Mouse (Mus musculus) lung, postnatal 4 days (tissue): ENCODE measurements around the gene Gdi1.
"Not testable (repeated sequence)": the region's sequence is repeated elsewhere in the genome, so short reads cannot be mapped to it uniquely, and the experiment has no call there.

ENCODE experiments used
- DNase-seq, 2 experiments: peaks; one replicate each; pipeline ENCODE4 v3.0.0; 2021

The Gdi1 gene

DNA sequence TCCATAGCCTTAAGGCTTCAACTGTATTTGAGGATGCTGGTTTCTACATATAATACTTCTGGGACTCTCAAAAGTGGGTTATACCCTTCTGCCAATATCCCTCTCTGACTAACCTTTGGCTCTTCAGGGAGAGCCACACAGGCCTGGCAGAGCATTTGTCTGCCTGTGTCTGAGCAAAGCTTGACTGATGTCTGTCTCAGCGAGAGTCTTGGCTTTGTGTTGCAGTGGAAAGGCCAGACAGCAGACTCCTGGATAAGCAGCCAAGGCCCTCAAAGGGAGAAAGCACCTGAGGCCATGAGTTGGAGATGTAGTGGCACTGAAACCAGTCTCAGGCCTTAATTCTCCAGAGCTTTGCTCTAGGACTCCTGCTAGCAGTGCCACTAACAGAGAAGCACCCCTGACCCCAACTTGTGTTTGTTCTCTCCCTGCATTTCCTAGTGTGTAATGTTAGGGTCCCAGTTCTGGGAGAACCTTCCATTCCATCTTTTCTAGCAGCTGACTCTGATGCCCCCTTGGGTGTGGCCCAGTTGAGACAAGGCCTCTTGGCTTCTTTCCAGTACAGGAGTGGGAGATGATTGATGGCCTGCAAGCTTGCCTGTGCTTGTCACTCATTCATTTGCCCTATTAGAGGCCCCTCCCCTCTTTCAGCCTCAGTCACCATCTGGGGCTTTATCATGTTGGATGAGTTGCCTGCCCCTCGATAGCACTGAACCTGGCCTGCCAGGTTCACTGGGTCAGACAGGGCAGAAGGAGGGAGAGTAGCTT, 25.6 kb downstream of the Gdi1 start:
- no peak for DNase-seq

DNA sequence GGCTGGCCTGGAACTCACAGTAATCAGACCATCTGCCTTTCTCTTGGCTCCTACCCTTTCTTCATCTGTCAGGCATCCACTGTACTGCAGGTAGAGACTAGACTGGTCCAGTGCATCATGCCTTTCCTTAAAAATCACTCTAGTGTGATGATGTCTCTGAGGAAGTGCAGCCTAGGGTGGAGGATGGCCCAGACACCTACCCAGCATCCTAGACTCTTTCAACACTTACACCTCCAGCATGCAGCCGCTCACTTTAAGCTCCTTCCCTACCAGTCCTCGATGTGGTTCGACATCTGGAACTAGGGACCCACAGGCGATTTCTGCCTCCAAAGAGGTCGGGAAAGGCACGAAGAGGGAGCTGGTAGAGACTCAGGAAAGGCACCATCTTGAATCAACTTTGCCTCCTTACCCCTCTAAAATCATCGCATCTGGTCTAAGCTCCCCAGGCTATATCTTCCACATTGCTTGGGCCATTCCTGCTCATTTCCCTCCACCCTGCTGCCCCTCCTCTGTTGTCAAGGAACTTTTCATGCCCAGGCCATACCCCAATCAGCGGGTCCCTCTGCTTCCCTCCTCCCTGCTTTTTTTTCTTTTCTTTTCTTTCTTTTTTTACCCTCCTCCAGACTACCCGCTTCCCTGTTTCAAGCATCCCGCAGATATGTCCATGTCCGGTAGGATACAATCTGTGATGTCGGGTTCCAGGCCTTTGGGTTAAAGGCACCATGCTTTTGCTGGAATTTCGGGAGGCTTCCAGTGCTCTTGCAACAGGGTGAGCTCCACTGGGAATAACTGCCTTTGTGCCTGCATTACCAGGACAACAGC, 48.1 kb downstream of the Gdi1 start:
- DNase-seq: no peak

DNA sequence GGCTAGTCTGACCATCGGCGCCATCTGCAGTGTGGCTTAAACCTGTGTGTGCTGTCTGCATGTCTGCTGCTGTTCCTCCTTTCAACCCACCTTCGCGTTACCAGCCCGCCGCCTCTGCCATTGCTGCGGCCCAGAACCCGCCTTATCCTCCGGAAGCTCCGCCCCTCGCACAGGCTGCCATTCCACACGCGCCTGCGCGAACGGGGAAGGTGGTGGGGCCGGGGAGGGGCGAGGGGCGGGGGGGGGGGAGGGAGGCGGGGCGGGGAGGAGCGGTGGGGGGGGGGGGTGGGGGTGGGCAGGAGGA, 48.6 kb downstream of the Gdi1 start, which contains the start of gene Lage3:
Gene Lage3, minus strand, starts transcription at position 152 of the 304 bp plus-strand sequence.
- peak; percentile 86 to 89 for DNase-seq

DNA sequence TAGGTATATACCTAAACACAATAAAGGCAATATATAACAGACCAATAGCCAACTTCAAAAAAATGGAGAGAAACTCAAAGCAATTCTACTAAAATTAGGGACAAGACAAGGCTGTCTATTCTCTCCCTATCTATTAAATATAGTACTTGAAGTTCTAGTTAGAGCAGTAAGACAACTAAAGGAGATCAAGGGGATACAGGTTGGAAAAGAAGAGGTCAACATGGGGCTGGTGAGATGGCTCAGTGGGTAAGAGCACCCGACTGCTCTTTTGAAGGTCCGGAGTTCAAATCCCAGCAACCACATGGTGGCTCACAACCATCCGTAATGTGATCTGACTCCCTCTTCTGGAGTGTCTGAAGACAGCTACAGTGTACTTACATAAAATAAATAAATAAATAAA, 52.3 kb downstream of the Gdi1 start:
- DNase-seq: not testable (repeated sequence)

DNA sequence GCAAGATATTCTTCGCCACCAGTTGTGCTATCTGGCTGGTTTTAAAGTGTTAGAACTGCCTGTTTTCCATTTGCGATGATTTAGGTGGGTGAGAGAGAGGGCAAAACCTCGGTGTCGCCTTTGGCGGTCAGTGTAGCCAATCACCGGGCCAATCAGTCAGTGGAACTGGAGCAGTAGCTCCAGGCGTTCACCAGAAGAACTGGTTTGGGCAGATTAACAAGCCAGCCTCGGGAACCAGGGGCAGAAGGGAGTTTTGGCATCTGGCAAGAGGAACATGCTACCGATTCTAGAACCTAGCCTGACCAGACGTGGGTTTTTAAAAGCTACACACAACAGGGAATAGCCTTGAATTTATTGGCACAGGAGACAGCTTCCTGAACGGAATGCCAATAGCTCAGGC, 54.4 kb downstream of the Gdi1 start:
- no peak for DNase-seq
